Comparison of ENCODE assay signal across 27 mouse cellular contexts in genomic region chr4:59506704-59507103, GRCm38 (mm10). TPM values are rescaled to one million over a fixed set of nuclear protein-coding genes. Genes with fewer than 3 reads are reported as not detected.
DNase-seq lines count a peak whose midpoint lies in the region; ATAC-seq and TF ChIP-seq lines count a peak whose summit lies in the region.
"Had no signal": no experiment of that assay in that cellular context is flagged by ENCODE, and none has a peak within 500 bp of the region (broad histone marks: within the 10 kb centered on the region; RNA-seq: fewer than 3 reads in every experiment).

No protein-coding gene starts in this region.

- TF ChIP-seq RAD21 in MEL (IDR thresholded peaks at IDR 0.05; ENCODE audit: low read depth, low read length) = no peak

- ATAC-seq in forebrain, embryonic 14.5 days = no peak
- ATAC-seq in forebrain, embryonic 11.5 days (replicated peaks; ENCODE audit: low FRiP score) = no peak
- ATAC-seq: activated CD4-positive, CD25-positive, alpha-beta regulatory T cell, adult 4 months; CD4-positive, CD25-positive, alpha-beta regulatory T cell, adult 4 months; forebrain, embryonic 16.5 days; intestine, postnatal 0 days had no signal

- H3K4me1 ChIP-seq in forebrain, embryonic 14.5 days (ENCODE audit: control insufficient read depth, insufficient read depth, low read length) = no peaks in the 10 kb centered on the region
- no peaks in the 10 kb centered on the region for H3K4me1 ChIP-seq in forebrain, embryonic 11.5 days (replicated peaks; ENCODE audit: control insufficient read depth, insufficient read depth, low read length)
- H3K4me1 ChIP-seq in MEL (ENCODE audit: control insufficient read depth in 1 of 2, insufficient read depth in 2 of 2, low read length in 2 of 2) = peaks cover 17 to 31% of the 10 kb centered on the region in 2 experiments
- H3K4me1 ChIP-seq: embryonic facial prominence, embryonic 12.5 days; embryonic facial prominence, embryonic 15.5 days; forebrain, embryonic 12.5 days; heart, embryonic 12.5 days; heart, embryonic 15.5 days; hindbrain, embryonic 10.5 days had no signal

- no peak for TF ChIP-seq POLR2A in MEL (IDR thresholded peaks at IDR 0.05; ENCODE audit: control insufficient read depth in 1 of 2, insufficient read depth in 1 of 2, low read depth in 1 of 2, low read length in 2 of 2, poor library complexity in 1 of 2)

- 0 out of 2 replicates have a peak, but pooled peaks cover 3% of the 10 kb centered on the region for H3K79me2 ChIP-seq in MEL (ENCODE audit: control insufficient read depth, insufficient read depth, low read length, poor library complexity)

- H3K4me3 ChIP-seq in forebrain, embryonic 14.5 days (ENCODE audit: low read depth, low read length) = no peak overlapping the region
- no peak overlapping the region for H3K4me3 ChIP-seq in forebrain, embryonic 11.5 days (ENCODE audit: low read depth, low read length)
- no peak overlapping the region for H3K4me3 ChIP-seq in MEL (ENCODE audit: control insufficient read depth in 1 of 2, insufficient read depth in 1 of 2, low read depth in 2 of 2, low read length in 2 of 2)
- H3K4me3 ChIP-seq: embryonic facial prominence, embryonic 12.5 days; embryonic facial prominence, embryonic 15.5 days; forebrain, embryonic 12.5 days; heart, embryonic 12.5 days; heart, embryonic 15.5 days; hindbrain, embryonic 10.5 days had no signal

- H3K27me3 ChIP-seq in forebrain, embryonic 14.5 days (replicated peaks; ENCODE audit: control insufficient read depth, insufficient read depth, low read length) = no peaks in the 10 kb centered on the region
- no peaks in the 10 kb centered on the region for H3K27me3 ChIP-seq in forebrain, embryonic 11.5 days (ENCODE audit: control insufficient read depth, insufficient read depth, low read length)
- H3K27me3 ChIP-seq in MEL (ENCODE audit: control insufficient read depth in 1 of 2, insufficient read depth in 2 of 2, low read length in 2 of 2) = no peaks in the 10 kb centered on the region
- H3K27me3 ChIP-seq: embryonic facial prominence, embryonic 12.5 days; embryonic facial prominence, embryonic 15.5 days; forebrain, embryonic 12.5 days; heart, embryonic 12.5 days; heart, embryonic 15.5 days had no signal

- no peaks in the 10 kb centered on the region for H3K9me3 ChIP-seq in forebrain, embryonic 14.5 days (replicated peaks; ENCODE audit: control insufficient read depth, low read length)
- H3K9me3 ChIP-seq in forebrain, embryonic 11.5 days (ENCODE audit: control insufficient read depth, low read length) = no peaks in the 10 kb centered on the region
- no peaks in the 10 kb centered on the region for H3K9me3 ChIP-seq in MEL (replicated peaks; ENCODE audit: insufficient read depth, low read length)
- H3K9me3 ChIP-seq: embryonic facial prominence, embryonic 12.5 days; embryonic facial prominence, embryonic 15.5 days; forebrain, embryonic 12.5 days; heart, embryonic 12.5 days; heart, embryonic 15.5 days; hindbrain, embryonic 10.5 days had no signal

- H3K9ac ChIP-seq in forebrain, embryonic 14.5 days (ENCODE audit: low read length) = no peak overlapping the region
- no peak overlapping the region for H3K9ac ChIP-seq in forebrain, embryonic 11.5 days (ENCODE audit: low read length)
- no peak overlapping the region for H3K9ac ChIP-seq in MEL (ENCODE audit: control insufficient read depth, low read depth, low read length, poor library complexity, severe bottlenecking)
- H3K9ac ChIP-seq: embryonic facial prominence, embryonic 12.5 days; embryonic facial prominence, embryonic 15.5 days; forebrain, embryonic 12.5 days; heart, embryonic 12.5 days; heart, embryonic 15.5 days; hindbrain, embryonic 14.5 days had no signal

- peak; percentile 19 for DNase-seq in forebrain, embryonic 14.5 days (ENCODE audit: low spot score)
- DNase-seq in forebrain, embryonic 11.5 days (ENCODE audit: low spot score) = no peak
- peak; percentile 9 for DNase-seq in layer of hippocampus, adult 9-11 months
- DNase-seq in layer of hippocampus, adult 11-12 months (ENCODE audit: low spot score) = no peak
- DNase-seq in MEL (ENCODE audit: low read depth, low spot score) = no peak
- DNase-seq in brain, adult 2 months (ENCODE audit: low read depth, low spot score) = peak; percentile 59
- DNase-seq in left cerebral cortex, postnatal 4 days = no peak
- DNase-seq: adrenal gland, postnatal 25 days; cerebellum, adult 11 months; cerebellum, adult 2 months; cerebellum, adult 9-11 months; cerebellum, postnatal 25 days; gastrocnemius, postnatal 25 days; heart, adult 18-20 months; heart, postnatal 10 days; heart, postnatal 36 days had no signal

- WGBS in forebrain, embryonic 14.5 days = 100% methylated on average over 3 of the region's 3 CpGs
- 94% methylated on average over 3 of the region's 3 CpGs for WGBS in forebrain, embryonic 11.5 days

- no peaks in the 10 kb centered on the region for H3K36me3 ChIP-seq in forebrain, embryonic 14.5 days (ENCODE audit: control insufficient read depth, insufficient read depth, low read length)
- H3K36me3 ChIP-seq in forebrain, embryonic 11.5 days (ENCODE audit: control insufficient read depth, insufficient read depth, low read length) = no peaks in the 10 kb centered on the region
- peaks cover 32 to 43% of the 10 kb centered on the region in 2 experiments for H3K36me3 ChIP-seq in MEL (ENCODE audit: control insufficient read depth in 1 of 2, insufficient read depth in 2 of 2, low read length in 2 of 2)

- TF ChIP-seq CTCF in MEL (IDR thresholded peaks at IDR 0.05 in 2 of 3, conservative IDR thresholded peaks at IDR 0.05 in 1 of 3; ENCODE audit: control insufficient read depth in 1 of 3, insufficient read depth in 1 of 3, low read depth in 2 of 3, low read length in 3 of 3, poor library complexity in 1 of 3, severe bottlenecking in 1 of 3) = no peak

- intact Hi-C loops in left cerebral cortex, postnatal 4 days (cut with DNase I) = no loop called here

- H3K4me2 ChIP-seq in forebrain, embryonic 14.5 days (ENCODE audit: low read length) = no peak overlapping the region
- H3K4me2 ChIP-seq in forebrain, embryonic 11.5 days (ENCODE audit: low read depth, low read length, severe bottlenecking) = no peak overlapping the region
- H3K4me2 ChIP-seq: embryonic facial prominence, embryonic 12.5 days; embryonic facial prominence, embryonic 15.5 days; forebrain, embryonic 12.5 days; heart, embryonic 12.5 days; heart, embryonic 15.5 days; hindbrain, embryonic 14.5 days had no signal

- H3K27ac ChIP-seq in forebrain, embryonic 14.5 days (ENCODE audit: low read depth, low read length) = no peak overlapping the region
- no peak overlapping the region for H3K27ac ChIP-seq in forebrain, embryonic 11.5 days (ENCODE audit: low read depth, low read length)
- no peak overlapping the region for H3K27ac ChIP-seq in MEL (ENCODE audit: control insufficient read depth, low read depth, low read length)
- H3K27ac ChIP-seq: embryonic facial prominence, embryonic 12.5 days; embryonic facial prominence, embryonic 15.5 days; forebrain, embryonic 12.5 days; heart, embryonic 15.5 days; hindbrain, embryonic 10.5 days; hindbrain, embryonic 14.5 days had no signal

- no peak for TF ChIP-seq EP300 in MEL (IDR thresholded peaks at IDR 0.05; ENCODE audit: low read depth in 1 of 2, low read length in 2 of 2)

TF ChIP-seq in MEL, 35 proteins besides CTCF, POLR2A, EP300 and RAD21:
- 0 out of 2 replicates have a peak, but pooled peaks have one; percentile 23 for TF ChIP-seq ZNF384 (IDR thresholded peaks at IDR 0.05; ENCODE audit: low read depth, low read length)
- no peak for TF ChIP-seq MXI1 (IDR thresholded peaks at IDR 0.05; ENCODE audit: low read depth, low read length)
TF ChIP-seq in MEL: peak in this region for 1.

RNA-seq across cellular contexts. Expression of gene Ptbp3, which starts 42.5 kb away (rescaled TPM):
- polyA plus RNA-seq in forebrain, embryonic 14.5 days (2014; fragmentation: Nextera tagmentation; extraction: Ambion mirVana) = 22.9 and 23.5 TPM in 2 replicates
- polyA plus RNA-seq in forebrain, embryonic 11.5 days (2014; fragmentation: Nextera tagmentation; extraction: Ambion mirVana) = 30.3 TPM in 2 replicates
- total RNA-seq in MEL (2012; rRNA removed) = 78.8 and 90.0 TPM in 2 replicates
- polyA plus RNA-seq in MEL (2012; ENCODE audit: insufficient read depth in 1 of 2, insufficient read length in 2 of 2, low read depth in 1 of 2, low replicate concordance in 2 of 2, missing spikeins in 1 of 2) = 100 to 1,000 TPM; 121 to 315 TPM
- 10 to 100 TPM; 28.9 to 29.9 TPM for total RNA-seq in left cerebral cortex, postnatal 4 days (2021)

Comparison
In these comparisons a context has a peak if more than half of its experiments do, and no peak if none do; other contexts are left out.
1. DNase-seq: peak in forebrain, embryonic 14.5 days (single experiment), layer of hippocampus, adult 9-11 months (single experiment) and brain, adult 2 months (single experiment); none in forebrain, embryonic 11.5 days (single experiment), layer of hippocampus, adult 11-12 months (single experiment), MEL (single experiment) and left cerebral cortex, postnatal 4 days (single experiment).